Mouse (Mus musculus): ENCODE measurements around the gene Scn4a. TPM values are rescaled to one million over a fixed set of nuclear protein-coding genes. Genes with fewer than 3 reads are reported as not detected.
A peak's percentile ranks its signal among the peaks of the same experiment; 100 is the strongest.

Scn4a gene
- polyA plus RNA-seq, 1 experiment from 2014 or later = not detected

DNA sequence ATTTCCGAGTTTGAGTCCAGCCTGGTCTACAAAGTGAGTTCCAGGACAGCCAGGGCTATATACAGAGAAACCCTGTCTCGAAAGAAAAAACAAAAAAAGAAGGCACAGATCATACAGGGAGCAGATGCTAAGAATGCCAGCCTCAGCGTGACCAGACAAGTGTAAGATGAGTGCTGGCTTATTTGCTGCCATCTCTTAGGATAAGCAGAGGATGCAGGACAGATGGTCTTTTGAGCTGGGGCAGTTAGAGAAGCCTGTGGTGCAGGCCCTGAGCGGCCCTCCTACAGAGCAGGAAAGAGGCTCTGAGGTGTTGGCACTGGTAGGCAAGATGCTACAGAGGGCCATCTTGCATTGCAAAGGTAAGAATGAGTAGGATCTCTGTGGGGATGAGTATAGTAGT is 69.7 kb downstream of the Scn4a start:
- Histone ChIP-seq H3K4me1 (replicated peaks; ENCODE audit: control insufficient read depth, insufficient read depth, low read length) (no peaks in the 10 kb centered on the region), H3K9ac (ENCODE audit: low read length) (no peak overlapping the region), H3K36me3 (ENCODE audit: control insufficient read depth, insufficient read depth, low read length) (no peaks in the 10 kb centered on the region), H3K4me3 (ENCODE audit: low read depth, low read length) (no peak overlapping the region), H3K4me2 (ENCODE audit: low read depth, low read length, severe bottlenecking) (no peak overlapping the region), H3K9me3 (ENCODE audit: control insufficient read depth, low read length) (no peaks in the 10 kb centered on the region), H3K27me3 (ENCODE audit: control insufficient read depth, insufficient read depth, low read length) (no peaks in the 10 kb centered on the region), H3K27ac (ENCODE audit: low read depth, low read length) (no peak overlapping the region)
- ATAC-seq (replicated peaks; ENCODE audit: low FRiP score) (no peak), DNase-seq (ENCODE audit: low spot score) (no peak)
- 84% methylated on average over 4 of the region's 4 CpGs for WGBS

DNA sequence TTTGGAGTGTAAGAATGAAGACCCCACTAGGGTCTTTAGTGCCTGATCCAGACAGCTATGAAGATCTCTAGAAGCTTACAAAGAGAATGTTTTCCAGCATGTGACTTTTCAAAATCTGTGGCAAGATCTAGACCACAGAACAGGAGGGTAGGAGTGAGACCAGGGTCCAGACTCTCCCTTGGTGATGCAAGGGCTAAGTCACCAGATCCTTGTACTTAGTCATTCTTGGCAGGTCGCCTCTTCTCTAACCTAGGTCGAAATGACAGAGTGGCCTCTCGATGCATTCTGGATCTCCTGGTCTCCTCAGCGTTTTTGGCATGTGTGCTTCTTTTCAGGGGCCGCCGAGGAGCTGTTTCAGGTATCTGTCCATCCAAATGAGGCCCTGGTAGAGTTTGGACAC is 70.6 kb downstream of the Scn4a start:
- 89% methylated on average over 6 of the region's 6 CpGs for WGBS
- H3K36me3 ChIP-seq (ENCODE audit: control insufficient read depth, insufficient read depth, low read length) = no peaks in the 10 kb centered on the region
- no peaks in the 10 kb centered on the region for H3K4me1 ChIP-seq (replicated peaks; ENCODE audit: control insufficient read depth, insufficient read depth, low read length)
- H3K4me2 ChIP-seq (ENCODE audit: low read depth, low read length, severe bottlenecking) = no peak overlapping the region
- no peak overlapping the region for H3K4me3 ChIP-seq (ENCODE audit: low read depth, low read length)
- ATAC-seq (replicated peaks; ENCODE audit: low FRiP score) (no peak), DNase-seq (ENCODE audit: low spot score) (no peak)
- no peak overlapping the region for H3K9ac ChIP-seq (ENCODE audit: low read length)
- H3K27me3 ChIP-seq (ENCODE audit: control insufficient read depth, insufficient read depth, low read length) = no peaks in the 10 kb centered on the region
- H3K9me3 ChIP-seq (ENCODE audit: control insufficient read depth, low read length) = no peaks in the 10 kb centered on the region
- H3K27ac ChIP-seq (ENCODE audit: low read depth, low read length) = no peak overlapping the region

DNA sequence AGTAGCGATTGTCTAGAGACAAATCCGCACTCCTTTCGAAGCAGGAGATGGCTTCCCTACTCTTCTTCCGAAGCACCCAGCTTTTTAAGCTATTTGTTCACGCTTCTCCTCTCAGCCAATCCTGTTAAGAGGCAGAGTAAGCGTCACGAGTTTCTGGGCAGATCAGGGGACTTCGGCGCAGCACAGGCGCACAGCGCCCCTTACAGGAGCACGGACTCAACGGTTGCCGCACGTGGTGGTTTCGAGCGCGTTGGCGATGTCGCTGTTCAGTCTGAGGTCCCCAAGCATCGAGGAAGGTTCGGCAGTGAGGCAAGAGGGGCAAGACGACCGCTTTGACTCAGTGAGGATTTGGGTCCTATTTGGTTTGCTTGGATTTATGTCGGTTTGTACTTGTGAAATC is 76.6 kb downstream of the Scn4a start, which contains the start of gene Tcam1:
Tcam1 (plus strand) TSS at position 219 of the 400 bp plus-strand sequence.
- peaks cover under 1% of the 10 kb centered on the region; the same call in 1 of the 2 replicates for H3K4me1 ChIP-seq (replicated peaks; ENCODE audit: control insufficient read depth, insufficient read depth, low read length)
- H3K36me3 ChIP-seq (ENCODE audit: control insufficient read depth, insufficient read depth, low read length) = no peaks in the 10 kb centered on the region
- peak; percentile 94 for DNase-seq (ENCODE audit: low spot score)

DNA sequence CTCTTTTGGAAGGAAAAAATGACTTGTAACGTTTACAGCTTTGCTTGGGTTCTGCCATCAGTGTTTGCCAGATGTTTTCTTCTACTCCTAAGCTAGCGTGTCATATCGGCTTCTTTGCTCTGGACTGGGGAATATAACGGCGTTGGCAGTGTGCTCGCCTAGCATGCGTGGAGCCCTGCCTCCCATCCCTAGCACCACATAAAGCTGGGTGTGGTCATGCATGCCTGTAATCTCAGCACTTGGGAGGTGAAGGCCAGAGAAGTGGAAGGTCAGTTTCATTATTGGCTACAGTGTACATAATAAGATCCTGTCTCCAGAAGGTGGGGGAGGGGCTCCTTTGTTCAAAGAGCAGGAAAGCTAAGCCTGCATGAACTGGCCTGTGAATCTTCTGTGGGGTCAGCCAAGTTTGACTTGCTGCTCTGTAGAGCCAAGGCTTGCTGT is 78.1 kb downstream of the Scn4a start:
- no peaks in the 10 kb centered on the region for H3K36me3 ChIP-seq (ENCODE audit: control insufficient read depth, insufficient read depth, low read length)
- no peak overlapping the region for H3K9ac ChIP-seq (ENCODE audit: low read length)
- DNase-seq (ENCODE audit: low spot score) (no peak), ATAC-seq (replicated peaks; ENCODE audit: low FRiP score) (no peak)
- no peak overlapping the region for H3K27ac ChIP-seq (ENCODE audit: low read depth, low read length)
- no peak overlapping the region for H3K4me3 ChIP-seq (ENCODE audit: low read depth, low read length)
- no peaks in the 10 kb centered on the region for H3K9me3 ChIP-seq (ENCODE audit: control insufficient read depth, low read length)
- peaks cover 4% of the 10 kb centered on the region; the same call in 1 of the 2 replicates for H3K4me1 ChIP-seq (replicated peaks; ENCODE audit: control insufficient read depth, insufficient read depth, low read length)
- 90% methylated on average over 7 of the region's 7 CpGs for WGBS
- no peaks in the 10 kb centered on the region; the same call in 1 of the 2 replicates for H3K27me3 ChIP-seq (ENCODE audit: control insufficient read depth, insufficient read depth, low read length)
- no peak overlapping the region for H3K4me2 ChIP-seq (ENCODE audit: low read depth, low read length, severe bottlenecking)

More for the DNA sequence above, 76.6 kb downstream of the Scn4a start, which contains the start of gene Tcam1:
- H3K27ac ChIP-seq (ENCODE audit: low read depth, low read length) = no peak within 1 kb of the TSS
- ATAC-seq (replicated peaks; ENCODE audit: low FRiP score) = peak; percentile 47
- H3K4me3 ChIP-seq (ENCODE audit: low read depth, low read length) = no peak within 1 kb of the TSS; the same call in 1 of the 2 replicates
- H3K9ac ChIP-seq (ENCODE audit: low read length) = no peak within 1 kb of the TSS
- H3K9me3 ChIP-seq (ENCODE audit: control insufficient read depth, low read length) = no peaks in the 10 kb centered on the region
- no peaks in the 10 kb centered on the region; the same call in 1 of the 2 replicates for H3K27me3 ChIP-seq (ENCODE audit: control insufficient read depth, insufficient read depth, low read length)
- WGBS = 13% methylated on average over 25 of the region's 25 CpGs
- H3K4me2 ChIP-seq (ENCODE audit: low read depth, low read length, severe bottlenecking) = peak within 1 kb of the TSS; percentile 18; the same call in 1 of the 2 replicates

DNA sequence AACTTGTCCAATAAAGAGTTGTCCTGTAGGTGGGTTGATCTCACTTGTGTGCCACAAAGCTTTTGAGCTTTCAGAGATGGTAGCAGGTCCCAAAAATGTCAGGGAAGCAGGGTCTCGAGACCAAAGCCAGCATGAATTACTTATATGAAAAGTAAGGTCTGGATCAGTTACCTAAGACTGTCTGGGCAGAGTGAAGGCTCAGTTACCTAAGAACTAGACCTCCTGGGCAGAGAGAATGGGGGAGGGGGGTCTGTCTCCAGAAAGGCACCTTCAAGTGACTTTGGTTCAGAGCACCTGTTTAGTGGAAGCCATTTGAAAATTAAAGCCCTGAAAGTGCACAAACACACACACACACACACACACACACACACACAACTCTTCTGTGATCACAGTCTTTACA is 78.7 kb downstream of the Scn4a start:
- no peak for ATAC-seq (replicated peaks; ENCODE audit: low FRiP score)

DNA sequence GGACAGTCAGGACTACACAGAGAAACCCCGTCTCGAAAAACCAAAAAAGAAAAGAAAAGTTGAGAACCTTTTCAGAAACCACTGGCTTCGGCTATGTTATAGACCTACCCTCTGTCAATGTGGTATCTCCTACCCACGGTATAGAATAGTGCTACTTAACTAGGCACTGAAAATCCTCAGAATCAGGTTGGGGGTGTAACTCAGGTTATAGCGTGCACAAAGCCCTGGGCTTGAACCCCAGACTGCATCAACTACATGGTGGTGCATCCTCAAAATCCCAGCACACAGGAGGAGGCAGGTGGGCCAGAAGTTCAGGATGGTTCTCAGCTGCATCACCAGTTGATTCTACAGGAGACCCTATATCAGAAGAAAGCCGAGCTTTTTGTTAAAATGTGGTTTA is 79.3 kb downstream of the Scn4a start:
- no peaks in the 10 kb centered on the region for H3K36me3 ChIP-seq (ENCODE audit: control insufficient read depth, insufficient read depth, low read length)
- H3K4me2 ChIP-seq (ENCODE audit: low read depth, low read length, severe bottlenecking) = peak overlapping the region; percentile 59; the same call in 1 of the 2 replicates
- DNase-seq (ENCODE audit: low spot score) (no peak), ATAC-seq (replicated peaks; ENCODE audit: low FRiP score) (no peak)
- H3K27me3 ChIP-seq (ENCODE audit: control insufficient read depth, insufficient read depth, low read length) = no peaks in the 10 kb centered on the region; the same call in 1 of the 2 replicates
- H3K9ac ChIP-seq (ENCODE audit: low read length) = no peak overlapping the region
- no peaks in the 10 kb centered on the region for H3K9me3 ChIP-seq (ENCODE audit: control insufficient read depth, low read length)
- H3K4me3 ChIP-seq (ENCODE audit: low read depth, low read length) = 0 out of 2 replicates have a peak overlapping the region, but pooled peaks have one; percentile 96
- peaks cover 6% of the 10 kb centered on the region; the same call in 1 of the 2 replicates for H3K4me1 ChIP-seq (replicated peaks; ENCODE audit: control insufficient read depth, insufficient read depth, low read length)
- H3K27ac ChIP-seq (ENCODE audit: low read depth, low read length) = no peak overlapping the region
- 93% methylated on average over 6 of the region's 6 CpGs for WGBS

More for the DNA sequence above, 78.7 kb downstream of the Scn4a start:
- Histone ChIP-seq H3K4me2 (ENCODE audit: low read depth, low read length, severe bottlenecking) (no peak overlapping the region), H3K36me3 (ENCODE audit: control insufficient read depth, insufficient read depth, low read length) (no peaks in the 10 kb centered on the region), H3K27me3 (ENCODE audit: control insufficient read depth, insufficient read depth, low read length) (no peaks in the 10 kb centered on the region; the same call in 1 of the 2 replicates), H3K4me1 (replicated peaks; ENCODE audit: control insufficient read depth, insufficient read depth, low read length) (peaks cover 4% of the 10 kb centered on the region; the same call in 1 of the 2 replicates), H3K27ac (ENCODE audit: low read depth, low read length) (no peak overlapping the region), H3K9ac (ENCODE audit: low read length) (no peak overlapping the region), H3K4me3 (ENCODE audit: low read depth, low read length) (no peak overlapping the region), H3K9me3 (ENCODE audit: control insufficient read depth, low read length) (no peaks in the 10 kb centered on the region)
- WGBS = 88% methylated on average over 1 of the region's 1 CpGs
- no peak for DNase-seq (ENCODE audit: low spot score)

DNA sequence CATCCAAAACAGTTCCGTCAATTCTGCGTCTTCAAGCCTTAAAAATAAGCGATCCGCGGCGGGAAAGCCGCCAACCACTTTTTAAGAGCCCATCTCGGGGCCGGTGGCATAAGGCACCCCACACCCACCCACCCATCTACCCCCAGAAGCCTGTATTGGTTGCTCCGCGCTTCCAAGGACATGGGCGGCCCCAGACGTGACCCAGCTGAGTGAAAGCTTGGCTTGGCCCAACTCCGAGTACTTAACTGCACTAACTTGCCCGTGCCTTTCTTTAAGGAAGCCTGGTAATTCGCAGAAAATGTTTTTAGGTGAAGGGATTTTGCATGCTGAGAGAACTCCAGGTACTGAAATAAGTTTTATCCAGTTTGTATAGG is 79.8 kb downstream of the Scn4a start:
- Histone ChIP-seq H3K4me2 (ENCODE audit: low read depth, low read length, severe bottlenecking) (peak overlapping the region; percentile 59), H3K9me3 (ENCODE audit: control insufficient read depth, low read length) (no peaks in the 10 kb centered on the region), H3K36me3 (ENCODE audit: control insufficient read depth, insufficient read depth, low read length) (no peaks in the 10 kb centered on the region), H3K4me3 (ENCODE audit: low read depth, low read length) (peak overlapping the region; percentile 96), H3K9ac (ENCODE audit: low read length) (peak overlapping the region; percentile 52), H3K27ac (ENCODE audit: low read depth, low read length) (peak overlapping the region; percentile 71; the same call in 1 of the 2 replicates), H3K27me3 (ENCODE audit: control insufficient read depth, insufficient read depth, low read length) (no peaks in the 10 kb centered on the region; the same call in 1 of the 2 replicates), H3K4me1 (replicated peaks; ENCODE audit: control insufficient read depth, insufficient read depth, low read length) (peaks cover 8% of the 10 kb centered on the region)
- 20% methylated on average over 16 of the region's 16 CpGs for WGBS
- DNase-seq (ENCODE audit: low spot score) (no peak), ATAC-seq (replicated peaks; ENCODE audit: low FRiP score) (peak; percentile 35)

DNA sequence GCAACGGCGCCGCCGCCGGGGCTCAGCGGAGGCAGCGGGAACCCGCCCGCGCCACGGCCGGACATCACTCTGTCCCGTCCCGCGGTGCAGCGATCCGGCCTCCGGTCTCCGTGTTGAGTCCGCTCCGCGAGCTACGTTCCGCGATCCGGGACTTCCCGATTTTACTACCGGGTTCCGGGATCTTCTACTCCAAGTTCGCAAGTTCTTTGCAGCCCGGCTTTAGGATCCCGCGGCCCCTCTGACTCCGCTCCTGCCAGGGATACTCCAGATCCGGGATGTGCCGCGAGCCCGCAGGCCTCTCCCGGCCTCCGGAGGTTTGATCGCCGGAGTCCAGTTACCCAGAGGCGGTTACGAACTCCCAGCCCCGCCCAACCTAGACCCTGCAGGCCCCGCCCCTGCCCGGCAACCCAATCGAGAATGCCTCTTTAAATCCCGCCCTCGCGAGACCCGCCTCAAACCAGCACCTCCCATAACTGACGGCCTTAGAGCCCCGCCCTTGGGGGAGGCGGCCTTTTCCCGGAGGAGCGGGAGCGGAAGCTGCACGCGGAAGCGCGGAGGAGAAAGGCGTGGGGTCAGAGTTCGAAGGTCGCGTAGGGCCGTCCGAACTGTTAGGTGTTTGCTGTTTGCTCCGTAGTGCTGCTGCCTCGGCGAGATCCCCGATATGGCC is 80.3 kb downstream of the Scn4a start, which contains the start of gene Smarcd2:
Smarcd2 (minus strand) TSS at position 329 of the 667 bp plus-strand sequence.
- Histone ChIP-seq H3K27ac (ENCODE audit: low read depth, low read length) (peak within 1 kb of the TSS; percentile 78), H3K9me3 (ENCODE audit: control insufficient read depth, low read length) (no peaks in the 10 kb centered on the region), H3K27me3 (ENCODE audit: control insufficient read depth, insufficient read depth, low read length) (no peaks in the 10 kb centered on the region; the same call in 1 of the 2 replicates), H3K4me2 (ENCODE audit: low read depth, low read length, severe bottlenecking) (peak within 1 kb of the TSS; percentile 59), H3K9ac (ENCODE audit: low read length) (peak within 1 kb of the TSS; percentile 94), H3K36me3 (ENCODE audit: control insufficient read depth, insufficient read depth, low read length) (no peaks in the 10 kb centered on the region), H3K4me3 (ENCODE audit: low read depth, low read length) (peak within 1 kb of the TSS; percentile 96), H3K4me1 (replicated peaks; ENCODE audit: control insufficient read depth, insufficient read depth, low read length) (peaks cover 9% of the 10 kb centered on the region)
- DNase-seq (ENCODE audit: low spot score) (peak; percentile 100), ATAC-seq (replicated peaks; ENCODE audit: low FRiP score) (peak; percentile 95)
- under 1% methylated on average over 72 of the region's 72 CpGs for WGBS
